Mouse (Mus musculus): ENCODE data around the gene Klf2. TPM values are rescaled to one million over a fixed set of nuclear protein-coding genes. Genes with fewer than 3 reads are reported as not detected.
A peak's percentile ranks its signal among the peaks of the same experiment; 100 is the strongest.

Klf2 gene
- polyA plus RNA-seq, 1 experiment from 2014 or later, result 6.5 TPM

- Histone ChIP-seq H3K4me3 (ENCODE audit: low read depth, low read length) (no peak overlapping the region), H3K27me3 (ENCODE audit: control insufficient read depth, insufficient read depth, low read length) (no peaks in the 10 kb centered on the region), H3K4me2 (no peak overlapping the region), H3K4me1 (ENCODE audit: control insufficient read depth, insufficient read depth, low read length) (no peaks in the 10 kb centered on the region), H3K36me3 (ENCODE audit: control insufficient read depth, insufficient read depth, low read length) (peaks cover 7% of the 10 kb centered on the region), H3K9me3 (ENCODE audit: control insufficient read depth, low read length) (no peaks in the 10 kb centered on the region), H3K27ac (ENCODE audit: low read depth, low read length) (no peak overlapping the region), H3K9ac (ENCODE audit: low read length) (no peak overlapping the region)
- no peak for DNase-seq (ENCODE audit: low spot score, missing footprints)
- 89% methylated on average over 7 of the region's 7 CpGs for WGBS
- no peak for ATAC-seq (ENCODE audit: low FRiP score)
Measured at GRCm38 (mm10) chr8:72351405-72352005, 32.7 kb downstream of the Klf2 start.

- H3K9ac ChIP-seq (ENCODE audit: low read length), result no peak overlapping the region
- DNase-seq (ENCODE audit: low spot score, missing footprints) (no peak), ATAC-seq (ENCODE audit: low FRiP score) (peak; percentile 50; the same call in 1 of the 2 replicates)
- no peak overlapping the region for H3K4me2 ChIP-seq
- H3K4me1 ChIP-seq (ENCODE audit: control insufficient read depth, insufficient read depth, low read length), result no peaks in the 10 kb centered on the region
- H3K9me3 ChIP-seq (ENCODE audit: control insufficient read depth, low read length), result no peaks in the 10 kb centered on the region
- peaks cover 8% of the 10 kb centered on the region for H3K36me3 ChIP-seq (ENCODE audit: control insufficient read depth, insufficient read depth, low read length)
- WGBS, result 85% methylated on average over 8 of the region's 8 CpGs
- H3K27me3 ChIP-seq (ENCODE audit: control insufficient read depth, insufficient read depth, low read length), result no peaks in the 10 kb centered on the region
- H3K4me3 ChIP-seq (ENCODE audit: low read depth, low read length), result no peak overlapping the region
- H3K27ac ChIP-seq (ENCODE audit: low read depth, low read length), result no peak overlapping the region
Measured at GRCm38 (mm10) chr8:72352951-72353699, 34.3 kb downstream of the Klf2 start.

GRCm38 (mm10) chr8:72353700-72354045, 34.8 kb downstream of the Klf2 start:
- Histone ChIP-seq H3K9me3 (ENCODE audit: control insufficient read depth, low read length) (no peaks in the 10 kb centered on the region), H3K9ac (ENCODE audit: low read length) (no peak overlapping the region), H3K4me2 (no peak overlapping the region), H3K4me1 (ENCODE audit: control insufficient read depth, insufficient read depth, low read length) (no peaks in the 10 kb centered on the region), H3K4me3 (ENCODE audit: low read depth, low read length) (no peak overlapping the region), H3K27me3 (ENCODE audit: control insufficient read depth, insufficient read depth, low read length) (no peaks in the 10 kb centered on the region), H3K27ac (ENCODE audit: low read depth, low read length) (no peak overlapping the region), H3K36me3 (ENCODE audit: control insufficient read depth, insufficient read depth, low read length) (peaks cover 9% of the 10 kb centered on the region)
- DNase-seq (ENCODE audit: low spot score, missing footprints) (no peak), ATAC-seq (ENCODE audit: low FRiP score) (no peak)
- WGBS, result 92% methylated on average over 7 of the region's 7 CpGs

GRCm38 (mm10) chr8:72354272-72354671, 35.4 kb downstream of the Klf2 start:
- Histone ChIP-seq H3K4me1 (ENCODE audit: control insufficient read depth, insufficient read depth, low read length) (no peaks in the 10 kb centered on the region), H3K27me3 (ENCODE audit: control insufficient read depth, insufficient read depth, low read length) (no peaks in the 10 kb centered on the region), H3K9me3 (ENCODE audit: control insufficient read depth, low read length) (no peaks in the 10 kb centered on the region), H3K4me3 (ENCODE audit: low read depth, low read length) (no peak overlapping the region), H3K27ac (ENCODE audit: low read depth, low read length) (no peak overlapping the region), H3K36me3 (ENCODE audit: control insufficient read depth, insufficient read depth, low read length) (peaks cover 13% of the 10 kb centered on the region), H3K4me2 (no peak overlapping the region), H3K9ac (ENCODE audit: low read length) (no peak overlapping the region)
- ATAC-seq (ENCODE audit: low FRiP score) (no peak), DNase-seq (ENCODE audit: low spot score, missing footprints) (no peak)
- WGBS, result 88% methylated on average over 11 of the region's 11 CpGs

GRCm38 (mm10) chr8:72356593-72356992, 37.8 kb downstream of the Klf2 start:
- no peak overlapping the region for H3K27ac ChIP-seq (ENCODE audit: low read depth, low read length)
- peaks cover 18% of the 10 kb centered on the region for H3K36me3 ChIP-seq (ENCODE audit: control insufficient read depth, insufficient read depth, low read length)
- H3K4me3 ChIP-seq (ENCODE audit: low read depth, low read length), result no peak overlapping the region
- WGBS, result 91% methylated on average over 3 of the region's 3 CpGs
- no peak overlapping the region for H3K4me2 ChIP-seq
- no peaks in the 10 kb centered on the region for H3K9me3 ChIP-seq (ENCODE audit: control insufficient read depth, low read length)
- H3K27me3 ChIP-seq (ENCODE audit: control insufficient read depth, insufficient read depth, low read length), result no peaks in the 10 kb centered on the region
- DNase-seq (ENCODE audit: low spot score, missing footprints) (no peak), ATAC-seq (ENCODE audit: low FRiP score) (no peak)
- H3K4me1 ChIP-seq (ENCODE audit: control insufficient read depth, insufficient read depth, low read length), result no peaks in the 10 kb centered on the region
- H3K9ac ChIP-seq (ENCODE audit: low read length), result no peak overlapping the region

GRCm38 (mm10) chr8:72360162-72360561, 41.3 kb downstream of the Klf2 start:
- H3K36me3 ChIP-seq (ENCODE audit: control insufficient read depth, insufficient read depth, low read length), result peaks cover 29% of the 10 kb centered on the region
- H3K9ac ChIP-seq (ENCODE audit: low read length), result no peak overlapping the region

GRCm38 (mm10) chr8:72362754-72363153, 43.9 kb downstream of the Klf2 start:
- no peak overlapping the region for H3K4me2 ChIP-seq
- DNase-seq (ENCODE audit: low spot score, missing footprints) (no peak), ATAC-seq (ENCODE audit: low FRiP score) (no peak)
- no peak overlapping the region for H3K4me3 ChIP-seq (ENCODE audit: low read depth, low read length)
- peaks cover 30% of the 10 kb centered on the region for H3K36me3 ChIP-seq (ENCODE audit: control insufficient read depth, insufficient read depth, low read length)
- 96% methylated on average over 4 of the region's 4 CpGs for WGBS
- H3K4me1 ChIP-seq (ENCODE audit: control insufficient read depth, insufficient read depth, low read length), result no peaks in the 10 kb centered on the region
- H3K27me3 ChIP-seq (ENCODE audit: control insufficient read depth, insufficient read depth, low read length), result no peaks in the 10 kb centered on the region
- H3K9me3 ChIP-seq (ENCODE audit: control insufficient read depth, low read length), result no peaks in the 10 kb centered on the region
- no peak overlapping the region for H3K27ac ChIP-seq (ENCODE audit: low read depth, low read length)
- no peak overlapping the region for H3K9ac ChIP-seq (ENCODE audit: low read length)

More at GRCm38 (mm10) chr8:72360162-72360561, 41.3 kb downstream of the Klf2 start:
- H3K27ac ChIP-seq (ENCODE audit: low read depth, low read length), result no peak overlapping the region
- ATAC-seq (ENCODE audit: low FRiP score) (no peak), DNase-seq (ENCODE audit: low spot score, missing footprints) (no peak)
- H3K27me3 ChIP-seq (ENCODE audit: control insufficient read depth, insufficient read depth, low read length), result no peaks in the 10 kb centered on the region
- no peak overlapping the region for H3K4me2 ChIP-seq
- H3K4me3 ChIP-seq (ENCODE audit: low read depth, low read length), result no peak overlapping the region
- no peaks in the 10 kb centered on the region for H3K9me3 ChIP-seq (ENCODE audit: control insufficient read depth, low read length)
- H3K4me1 ChIP-seq (ENCODE audit: control insufficient read depth, insufficient read depth, low read length), result no peaks in the 10 kb centered on the region

- H3K4me2 ChIP-seq, result no peak overlapping the region
- ATAC-seq (ENCODE audit: low FRiP score) (no peak), DNase-seq (ENCODE audit: low spot score, missing footprints) (no peak)
- no peaks in the 10 kb centered on the region for H3K4me1 ChIP-seq (ENCODE audit: control insufficient read depth, insufficient read depth, low read length)
- H3K9ac ChIP-seq (ENCODE audit: low read length), result no peak overlapping the region
- no peaks in the 10 kb centered on the region for H3K9me3 ChIP-seq (ENCODE audit: control insufficient read depth, low read length)
- H3K4me3 ChIP-seq (ENCODE audit: low read depth, low read length), result no peak overlapping the region
- H3K27me3 ChIP-seq (ENCODE audit: control insufficient read depth, insufficient read depth, low read length), result no peaks in the 10 kb centered on the region
- WGBS, result 86% methylated on average over 7 of the region's 7 CpGs
- no peak overlapping the region for H3K27ac ChIP-seq (ENCODE audit: low read depth, low read length)
- H3K36me3 ChIP-seq (ENCODE audit: control insufficient read depth, insufficient read depth, low read length), result peaks cover 31% of the 10 kb centered on the region
Measured at GRCm38 (mm10) chr8:72363457-72363856, 44.6 kb downstream of the Klf2 start.

- Histone ChIP-seq H3K4me3 (ENCODE audit: low read depth, low read length) (no peak overlapping the region), H3K9me3 (ENCODE audit: control insufficient read depth, low read length) (no peaks in the 10 kb centered on the region), H3K9ac (ENCODE audit: low read length) (no peak overlapping the region), H3K36me3 (ENCODE audit: control insufficient read depth, insufficient read depth, low read length) (peaks cover 26% of the 10 kb centered on the region), H3K27ac (ENCODE audit: low read depth, low read length) (no peak overlapping the region), H3K27me3 (ENCODE audit: control insufficient read depth, insufficient read depth, low read length) (no peaks in the 10 kb centered on the region), H3K4me2 (no peak overlapping the region), H3K4me1 (ENCODE audit: control insufficient read depth, insufficient read depth, low read length) (no peaks in the 10 kb centered on the region)
- no peak for DNase-seq (ENCODE audit: low spot score, missing footprints)
- ATAC-seq (ENCODE audit: low FRiP score), result no peak
- WGBS, result 95% methylated on average over 2 of the region's 2 CpGs
Measured at GRCm38 (mm10) chr8:72365016-72365415, 46.2 kb downstream of the Klf2 start.

All from midbrain, embryonic 11.5 days (tissue).